Mouse (Mus musculus) midbrain, embryonic 16.5 days (tissue): ENCODE measurements around the gene Pcdh18. TPM values are rescaled to one million over a fixed set of nuclear protein-coding genes. Genes with fewer than 3 reads are reported as not detected.

Experiments used
- ATAC-seq: fragments of 200-750 bp; cut with Nextera tagmentation; 2 replicates; pipeline ENCODE4 v1.8.0; 2017; ENCODE audit warnings: moderate TSS enrichment
- H3K27ac ChIP-seq: fragments of 300-500 bp; sonication (generic); 2 replicates; pipeline ENCODE4 v1.5.1; 2014; ENCODE audit warnings: mild to moderate bottlenecking, low read length, mixed read lengths
- H3K27me3 ChIP-seq: fragments of 300-500 bp; sonication (generic); 2 replicates; pipeline ENCODE4 v1.6.1; 2014; ENCODE audit warnings: low read depth, low read length, mixed read lengths; ENCODE audit not compliant: control insufficient read depth, insufficient read depth
- H3K36me3 ChIP-seq: fragments of 300-500 bp; sonication (generic); 2 replicates; pipeline ENCODE4 v1.6.1; 2014; ENCODE audit warnings: mild to moderate bottlenecking, low read length, moderate library complexity, mixed read lengths; ENCODE audit not compliant: control insufficient read depth, insufficient read depth
- H3K4me1 ChIP-seq: fragments of 300-500 bp; sonication (generic); 2 replicates; pipeline ENCODE4 v1.6.1; 2014; ENCODE audit warnings: mild to moderate bottlenecking, low read length, mixed read lengths; ENCODE audit not compliant: control insufficient read depth, insufficient read depth
- H3K4me2 ChIP-seq: fragments of 300-500 bp; sonication (generic); 2 replicates; pipeline ENCODE4 v1.6.1; 2014; ENCODE audit warnings: mild to moderate bottlenecking, low read length, mixed read lengths
- H3K4me3 ChIP-seq: fragments of 300-500 bp; sonication (generic); 2 replicates; pipeline ENCODE4 v1.5.1; 2014; ENCODE audit warnings: low read depth, mild to moderate bottlenecking, low read length, moderate library complexity, mixed read lengths
- H3K9ac ChIP-seq: fragments of 300-500 bp; sonication (generic); 2 replicates; pipeline ENCODE4 v1.6.1; 2014; ENCODE audit warnings: low read depth, low read length, mixed read lengths
- H3K9me3 ChIP-seq: fragments of 300-500 bp; sonication (generic); replicated peaks from 2 replicates; pipeline ENCODE4 v1.6.1; 2014; ENCODE audit warnings: mild to moderate bottlenecking, low read length, mixed read lengths; ENCODE audit not compliant: control insufficient read depth, poor library complexity, severe bottlenecking
- WGBS: fragments of 180-500 bp; shearing (Covaris S2); extraction: QIAGEN DNeasy Blood & Tissue Kit; methylation state at CpG from one replicate; pipeline ENCODE4 v1.1.7; 2014; 5-methylcytosine and 5-hydroxymethylcytosine counted together
- polyA plus RNA-seq: library from polyadenylated mRNA; unstranded; fragments of >200 nt; fragmentation: Nextera tagmentation; extraction: Ambion mirVana; gene quantifications from 2 replicates; pipeline ENCODE4 v1.2.1, GENCODE M21; 2015

The Pcdh18 gene
- 39.3 and 43.7 TPM in 2 replicates for polyA plus RNA-seq

GRCm38 (mm10) chr3:49756870-49757625 lies at the start of gene Pcdh18:
Gene Pcdh18 (minus strand): TSS chr3:49757325.
- peak within 1 kb of the TSS; percentile 65 for H3K4me2 ChIP-seq
- peak within 1 kb of the TSS; percentile 68 for H3K9ac ChIP-seq
- H3K27ac ChIP-seq: peak within 1 kb of the TSS; percentile 84
- under 1% methylated on average over 41 of the region's 43 CpGs for WGBS
- ATAC-seq: peak; percentile 83
- H3K9me3 ChIP-seq: no peaks in the 10 kb centered on the region
- H3K4me1 ChIP-seq: peaks cover 18% of the 10 kb centered on the region
- H3K27me3 ChIP-seq: no peaks in the 10 kb centered on the region
- H3K36me3 ChIP-seq: no peaks in the 10 kb centered on the region
- peak within 1 kb of the TSS; percentile 48 for H3K4me3 ChIP-seq

GRCm38 (mm10) chr3:49806823-49807222 lies 49.7 kb upstream of the Pcdh18 start:
- H3K9ac ChIP-seq: no peak overlapping the region
- H3K4me3 ChIP-seq: no peak overlapping the region
- no peak overlapping the region for H3K4me2 ChIP-seq
- no peaks in the 10 kb centered on the region for H3K4me1 ChIP-seq
- WGBS: 61% methylated on average over 2 of the region's 2 CpGs
- no peaks in the 10 kb centered on the region for H3K27me3 ChIP-seq
- H3K9me3 ChIP-seq: no peaks in the 10 kb centered on the region
- ATAC-seq: no peak
- H3K36me3 ChIP-seq: no peaks in the 10 kb centered on the region
- H3K27ac ChIP-seq: no peak overlapping the region

- H3K36me3 ChIP-seq: no peaks in the 10 kb centered on the region
- H3K9ac ChIP-seq: no peak overlapping the region
- no peaks in the 10 kb centered on the region for H3K27me3 ChIP-seq
- no peak overlapping the region for H3K27ac ChIP-seq
- no peaks in the 10 kb centered on the region for H3K4me1 ChIP-seq
- no peaks in the 10 kb centered on the region for H3K9me3 ChIP-seq
- WGBS: 71% methylated on average over 1 of the region's 1 CpGs
- H3K4me3 ChIP-seq: no peak overlapping the region
- H3K4me2 ChIP-seq: no peak overlapping the region
- ATAC-seq: no peak
Measured at GRCm38 (mm10) chr3:49805511-49805910, 48.4 kb upstream of the Pcdh18 start.

- H3K27me3 ChIP-seq: no peaks in the 10 kb centered on the region
- no peak overlapping the region for H3K9ac ChIP-seq
- no peaks in the 10 kb centered on the region for H3K9me3 ChIP-seq
- H3K4me2 ChIP-seq: no peak overlapping the region
- no peak for ATAC-seq
- no peaks in the 10 kb centered on the region for H3K4me1 ChIP-seq
- H3K4me3 ChIP-seq: no peak overlapping the region
- H3K27ac ChIP-seq: no peak overlapping the region
- WGBS: 16% methylated on average over 2 of the region's 2 CpGs
- H3K36me3 ChIP-seq: no peaks in the 10 kb centered on the region
Measured at GRCm38 (mm10) chr3:49788296-49788695, 31.2 kb upstream of the Pcdh18 start.

GRCm38 (mm10) chr3:49787719-49788118 lies 30.6 kb upstream of the Pcdh18 start:
- Histone ChIP-seq H3K36me3 (no peaks in the 10 kb centered on the region), H3K4me2 (no peak overlapping the region), H3K4me3 (no peak overlapping the region), H3K27me3 (no peaks in the 10 kb centered on the region), H3K9ac (no peak overlapping the region), H3K9me3 (no peaks in the 10 kb centered on the region), H3K4me1 (no peaks in the 10 kb centered on the region), H3K27ac (no peak overlapping the region)
- ATAC-seq: no peak
- 58% methylated on average over 4 of the region's 4 CpGs for WGBS

DNA sequence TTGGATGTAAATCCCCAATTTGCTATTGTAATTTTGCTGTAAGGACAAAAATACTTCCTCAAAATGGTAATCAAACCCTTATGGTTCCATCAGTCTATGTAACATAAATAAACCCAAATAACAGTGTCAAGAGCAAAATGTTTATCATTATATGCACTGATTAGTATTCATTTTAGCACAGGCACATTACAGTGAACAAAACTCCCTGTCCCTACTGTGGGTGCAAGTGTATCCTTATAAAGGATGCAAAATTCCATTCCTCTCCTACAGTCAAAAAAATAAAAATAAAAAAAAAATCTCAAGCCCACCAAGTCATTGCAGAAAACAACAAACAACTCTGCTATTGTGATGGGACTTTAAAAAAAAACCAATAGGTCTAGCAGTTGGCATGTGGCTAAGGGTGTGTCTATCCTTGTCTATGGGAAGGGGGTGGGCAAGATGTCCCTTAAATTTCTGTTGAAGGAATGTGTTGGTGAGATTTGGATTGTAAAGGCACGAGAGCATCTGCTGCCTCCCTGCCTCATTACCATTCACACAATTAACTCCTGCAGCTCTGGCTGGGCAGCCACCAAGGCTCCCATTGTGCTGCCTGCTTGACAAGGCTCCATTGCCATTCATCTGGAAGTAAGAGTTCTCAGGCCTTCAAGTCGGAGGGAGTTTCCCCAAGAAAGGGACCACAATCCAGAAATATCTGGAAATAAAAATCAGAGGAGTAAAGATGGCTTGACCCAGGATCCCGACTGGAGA lies 12.0 kb upstream of the Pcdh18 start:
- 6% methylated on average over 3 of the region's 3 CpGs for WGBS
- H3K4me1 ChIP-seq: no peaks in the 10 kb centered on the region
- no peak overlapping the region for H3K9ac ChIP-seq
- no peak overlapping the region for H3K27ac ChIP-seq
- no peak overlapping the region for H3K4me2 ChIP-seq
- no peaks in the 10 kb centered on the region for H3K36me3 ChIP-seq
- peak; percentile 70; the same call in 1 of the 2 replicates for ATAC-seq
- H3K27me3 ChIP-seq: no peaks in the 10 kb centered on the region
- H3K4me3 ChIP-seq: no peak overlapping the region
- no peaks in the 10 kb centered on the region for H3K9me3 ChIP-seq

- Histone ChIP-seq H3K9me3 (no peaks in the 10 kb centered on the region), H3K27ac (no peak overlapping the region), H3K4me1 (no peaks in the 10 kb centered on the region), H3K9ac (no peak overlapping the region), H3K4me3 (no peak overlapping the region), H3K27me3 (no peaks in the 10 kb centered on the region), H3K36me3 (no peaks in the 10 kb centered on the region), H3K4me2 (no peak overlapping the region)
- WGBS: 62% methylated on average over 5 of the region's 5 CpGs
- no peak for ATAC-seq
Measured at GRCm38 (mm10) chr3:49762711-49763110, 5.6 kb upstream of the Pcdh18 start.

DNA sequence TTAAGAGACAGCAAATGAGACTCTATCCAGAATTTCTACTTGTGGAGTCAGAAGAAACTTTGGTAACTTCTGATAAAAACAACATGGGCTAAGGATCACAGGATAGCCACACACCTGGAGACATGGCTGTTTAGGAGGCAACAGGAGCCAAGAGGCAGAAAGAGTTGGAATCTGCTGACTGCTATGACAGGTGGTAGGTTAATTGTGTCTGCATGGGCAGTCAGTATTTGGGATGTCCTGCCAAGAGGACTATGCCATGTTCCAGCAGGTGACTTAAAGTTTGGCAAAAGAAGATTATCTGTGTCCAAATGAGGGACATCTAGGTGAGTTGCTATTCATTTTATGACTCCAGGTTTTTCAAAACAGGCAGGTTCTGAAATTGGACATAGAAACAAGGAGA lies 4.8 kb upstream of the Pcdh18 start:
- Histone ChIP-seq H3K9me3 (no peaks in the 10 kb centered on the region), H3K4me1 (no peaks in the 10 kb centered on the region), H3K27me3 (no peaks in the 10 kb centered on the region), H3K27ac (no peak overlapping the region), H3K4me2 (no peak overlapping the region), H3K4me3 (no peak overlapping the region), H3K9ac (no peak overlapping the region), H3K36me3 (no peaks in the 10 kb centered on the region)
- ATAC-seq: no peak

DNA sequence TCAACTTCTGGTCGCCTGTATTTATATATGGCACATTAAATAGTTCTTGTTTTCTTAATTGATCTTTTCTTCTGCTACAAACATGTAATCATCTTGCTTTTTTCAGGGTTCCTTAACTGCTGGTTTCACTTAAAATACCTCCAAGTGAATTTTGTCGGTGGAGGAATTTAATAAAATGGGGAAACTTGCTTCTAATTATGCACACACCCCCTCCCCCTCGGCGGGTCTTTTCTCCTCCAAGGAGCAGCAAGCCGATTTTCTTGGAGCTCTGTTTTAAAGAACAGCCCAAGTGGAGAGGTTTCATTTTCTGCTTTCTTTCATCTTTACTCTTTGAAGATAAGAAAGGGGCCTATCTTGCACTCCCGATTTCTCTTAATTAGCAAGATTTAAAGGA lies 498 bp upstream of the Pcdh18 start:
- ATAC-seq: peak; percentile 49
- H3K4me3 ChIP-seq: peak overlapping the region; percentile 48
- no peaks in the 10 kb centered on the region for H3K27me3 ChIP-seq
- 0% methylated on average over 6 of the region's 6 CpGs for WGBS
- peak overlapping the region; percentile 65 for H3K4me2 ChIP-seq
- H3K9ac ChIP-seq: peak overlapping the region; percentile 68
- H3K9me3 ChIP-seq: no peaks in the 10 kb centered on the region
- H3K36me3 ChIP-seq: no peaks in the 10 kb centered on the region
- H3K4me1 ChIP-seq: peaks cover 15% of the 10 kb centered on the region
- H3K27ac ChIP-seq: peak overlapping the region; percentile 84
